Mouse (Mus musculus): Measurements from ENCODE around the gene Zdhhc5. TPM values are rescaled to one million over a fixed set of nuclear protein-coding genes. Genes with fewer than 3 reads are reported as not detected.

Zdhhc5 gene
- total and polyA plus RNA-seq, 3 experiments, result 29.3 to 42.9 TPM; not detected in 1

DNA sequence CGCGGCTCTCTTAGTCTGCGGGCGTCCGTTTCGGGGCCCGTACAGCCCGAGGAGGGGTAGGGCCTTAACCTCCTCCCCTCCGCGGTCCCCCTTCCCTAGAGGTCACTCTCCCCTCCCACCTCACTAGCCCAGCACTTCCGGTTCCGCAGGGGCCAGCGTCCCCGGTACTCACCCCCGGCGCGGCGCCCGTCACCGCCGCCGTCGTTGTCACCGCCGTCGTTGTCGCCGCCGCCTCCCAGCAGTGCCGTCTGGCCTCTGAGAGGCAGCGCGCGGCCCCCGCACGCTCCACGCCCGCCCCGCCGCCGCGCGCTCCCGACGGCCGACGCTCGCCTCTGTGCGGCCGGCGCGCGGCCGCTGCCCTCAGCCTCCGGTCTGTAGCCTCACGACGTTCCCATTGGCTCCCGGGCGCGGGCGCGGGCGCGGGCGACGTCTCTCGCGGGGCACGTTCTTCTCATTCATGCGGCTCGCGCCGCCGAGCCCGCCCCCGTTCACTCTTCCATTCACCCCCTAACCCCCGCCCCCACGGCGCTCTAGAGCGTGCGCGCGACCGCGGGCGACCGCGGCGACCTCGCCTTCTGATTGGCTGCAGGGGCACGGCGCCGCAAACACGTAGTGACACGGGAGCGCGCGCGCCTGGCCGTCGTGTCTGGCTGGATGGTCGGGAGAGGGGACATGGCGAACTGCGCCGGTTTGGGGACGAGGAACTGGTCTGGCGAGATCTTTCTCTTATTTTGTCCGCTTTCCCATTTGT lies at the start of gene Zdhhc5 (continued):
- TF ChIP-seq GATA1 (IDR thresholded peaks at IDR 0.05; ENCODE audit: low read depth, low read length) (no peak), NELFE (IDR thresholded peaks at IDR 0.05; ENCODE audit: low read depth, low read length) (peak; percentile 93), JUND (IDR thresholded peaks at IDR 0.05; ENCODE audit: low read depth, low read length) (no peak), UBTF (IDR thresholded peaks at IDR 0.05; ENCODE audit: borderline replicate concordance, insufficient read depth, low read depth, low read length) (no peak)

DNA sequence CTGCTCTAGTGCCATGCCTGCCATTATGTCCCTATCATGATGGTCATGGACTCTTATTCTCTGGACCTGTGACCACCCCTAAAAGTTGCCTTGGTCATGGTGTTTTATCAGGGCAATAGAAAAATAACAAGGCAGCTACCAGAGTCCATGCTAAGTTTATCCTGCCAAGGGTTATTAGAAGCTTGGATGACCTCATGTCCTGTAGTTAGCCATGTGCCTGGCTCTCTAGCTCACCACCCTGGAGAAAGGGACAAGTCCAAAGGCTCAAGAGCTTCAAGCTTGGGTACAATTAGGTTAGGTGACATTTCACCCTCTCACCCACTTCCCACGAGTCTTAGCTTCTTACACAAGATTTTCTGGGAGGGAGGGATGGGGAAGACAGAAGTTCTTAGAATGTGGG lies 47.8 kb upstream of the Zdhhc5 start:
- Histone ChIP-seq H3K27me3 (ENCODE audit: control insufficient read depth in 1 of 2, insufficient read depth in 2 of 2, low read length in 2 of 2) (peaks cover 7 to 16% of the 10 kb centered on the region in 2 experiments), H3K79me2 (ENCODE audit: control insufficient read depth, insufficient read depth, low read length, poor library complexity) (no peaks in the 10 kb centered on the region)
- DNase-seq (ENCODE audit: low read depth, low spot score), result no peak

DNA sequence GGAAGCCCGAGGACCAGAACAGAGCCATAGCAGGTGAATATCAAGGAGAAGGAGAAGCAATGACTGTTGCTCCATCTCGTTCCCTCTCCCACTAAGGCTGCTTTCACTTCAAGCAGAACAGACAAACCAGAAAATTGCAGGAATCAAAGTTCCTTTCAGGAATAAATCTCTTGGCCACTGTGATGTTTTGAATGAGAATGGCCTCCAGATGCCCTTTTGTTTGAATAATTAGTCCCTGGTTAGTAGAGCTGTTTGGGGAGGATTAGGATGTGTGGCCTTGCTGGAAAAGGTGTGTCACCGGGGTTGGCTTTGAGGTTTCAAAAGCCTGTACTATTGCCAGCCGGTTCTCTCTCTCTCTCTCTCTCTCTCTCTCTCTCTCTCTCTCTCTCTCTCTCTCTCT lies 47.3 kb upstream of the Zdhhc5 start:
- H3K9ac ChIP-seq (ENCODE audit: control insufficient read depth, low read depth, low read length, poor library complexity, severe bottlenecking), result no peak overlapping the region
- H3K27me3 ChIP-seq (ENCODE audit: control insufficient read depth in 1 of 2, insufficient read depth in 2 of 2, low read length in 2 of 2), result peaks cover 7 to 15% of the 10 kb centered on the region in 2 experiments
- no peaks in the 10 kb centered on the region for H3K9me3 ChIP-seq (replicated peaks; ENCODE audit: insufficient read depth, low read length)
- H3K79me2 ChIP-seq (ENCODE audit: control insufficient read depth, insufficient read depth, low read length, poor library complexity), result no peaks in the 10 kb centered on the region
- no peaks in the 10 kb centered on the region for H3K4me1 ChIP-seq (ENCODE audit: control insufficient read depth in 1 of 2, insufficient read depth in 2 of 2, low read length in 2 of 2)
- no peak for DNase-seq (ENCODE audit: low read depth, low spot score)
- no peak overlapping the region for H3K27ac ChIP-seq (ENCODE audit: control insufficient read depth, low read depth, low read length)
- H3K4me3 ChIP-seq (ENCODE audit: control insufficient read depth in 1 of 2, insufficient read depth in 1 of 2, low read depth in 2 of 2, low read length in 2 of 2), result no peak overlapping the region
- H3K36me3 ChIP-seq (ENCODE audit: control insufficient read depth in 1 of 2, insufficient read depth in 2 of 2, low read length in 2 of 2), result no peaks in the 10 kb centered on the region
- TF ChIP-seq GABPA (IDR thresholded peaks at IDR 0.05; ENCODE audit: low read depth, low read length), result no peak
- no peak for TF ChIP-seq CHD2 (IDR thresholded peaks at IDR 0.05; ENCODE audit: low read length)
- no peak for TF ChIP-seq ETS1 (IDR thresholded peaks at IDR 0.05; ENCODE audit: low read depth, low read length)
- no peak for TF ChIP-seq HCFC1 (IDR thresholded peaks at IDR 0.05; ENCODE audit: low read depth, low read length)

More for the DNA sequence above, 47.8 kb upstream of the Zdhhc5 start:
- H3K27ac ChIP-seq (ENCODE audit: control insufficient read depth, low read depth, low read length), result no peak overlapping the region
- TF ChIP-seq ELF1 (IDR thresholded peaks at IDR 0.05; ENCODE audit: low read depth, low read length) (no peak), ZNF384 (IDR thresholded peaks at IDR 0.05; ENCODE audit: low read depth, low read length) (no peak), E2F4 (IDR thresholded peaks at IDR 0.05; ENCODE audit: borderline replicate concordance, low read depth, low read length) (no peak), SIN3A (IDR thresholded peaks at IDR 0.05; ENCODE audit: low read length) (no peak), POLR2A (IDR thresholded peaks at IDR 0.05; ENCODE audit: control insufficient read depth in 1 of 2, insufficient read depth in 1 of 2, low read depth in 1 of 2, low read length in 2 of 2, poor library complexity in 1 of 2) (no peak), MYC (IDR thresholded peaks at IDR 0.05; ENCODE audit: low read depth, low read length) (no peak), GABPA (IDR thresholded peaks at IDR 0.05; ENCODE audit: low read depth, low read length) (no peak), CHD2 (IDR thresholded peaks at IDR 0.05; ENCODE audit: low read length) (no peak), EP300 (IDR thresholded peaks at IDR 0.05; ENCODE audit: low read depth in 1 of 2, low read length in 2 of 2) (no peak), MEF2A (IDR thresholded peaks at IDR 0.05; ENCODE audit: extremely low read depth, insufficient replicate concordance, low read depth, low read length, poor library complexity, severe bottlenecking) (no peak), KAT2A (conservative IDR thresholded peaks at IDR 0.05; ENCODE audit: low read depth, low read length) (no peak), JUND (IDR thresholded peaks at IDR 0.05; ENCODE audit: low read depth, low read length) (no peak)
- no peak overlapping the region for H3K9ac ChIP-seq (ENCODE audit: control insufficient read depth, low read depth, low read length, poor library complexity, severe bottlenecking)
- no peak overlapping the region for H3K4me3 ChIP-seq (ENCODE audit: control insufficient read depth in 1 of 2, insufficient read depth in 1 of 2, low read depth in 2 of 2, low read length in 2 of 2)
- no peaks in the 10 kb centered on the region for H3K36me3 ChIP-seq (ENCODE audit: control insufficient read depth in 1 of 2, insufficient read depth in 2 of 2, low read length in 2 of 2)
- H3K9me3 ChIP-seq (replicated peaks; ENCODE audit: insufficient read depth, low read length), result no peaks in the 10 kb centered on the region
- H3K4me1 ChIP-seq (ENCODE audit: control insufficient read depth in 1 of 2, insufficient read depth in 2 of 2, low read length in 2 of 2), result no peaks in the 10 kb centered on the region
